Mouse (Mus musculus): ENCODE measurements around the gene Tmem98.

DNA sequence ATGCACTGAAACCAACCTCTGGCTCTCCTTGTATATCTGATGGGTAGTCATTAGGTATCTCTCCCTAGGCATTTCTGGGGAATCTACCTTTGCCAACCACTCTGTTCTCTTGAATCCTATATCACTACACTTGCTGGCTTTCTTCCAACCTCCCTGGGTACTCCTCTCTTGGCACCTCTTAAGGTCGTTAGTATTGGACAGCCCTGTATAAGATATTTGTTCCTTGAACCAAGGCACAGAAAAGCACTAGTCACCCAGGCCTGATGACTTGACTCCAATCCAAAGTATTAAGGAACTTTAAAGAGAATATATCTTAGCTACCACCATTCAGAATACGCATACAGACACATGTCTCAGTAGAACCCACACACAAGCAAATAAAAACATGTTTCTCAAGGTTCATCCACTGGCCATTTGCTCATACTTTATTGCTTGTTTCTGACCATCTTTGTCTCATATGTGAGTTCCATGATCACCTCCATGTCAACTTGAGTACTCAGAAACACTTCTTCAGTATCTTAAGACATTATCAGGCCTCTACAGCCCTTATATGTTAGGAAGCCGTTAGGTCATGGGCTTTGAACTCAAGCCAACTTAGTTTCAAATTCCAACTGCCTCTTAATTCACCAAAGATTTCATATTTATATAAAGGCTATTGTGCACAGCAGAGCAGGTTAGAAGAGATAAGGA is 48.5 kb upstream of the Tmem98 start:
- TF ChIP-seq CTCF (conservative IDR thresholded peaks at IDR 0.05; ENCODE audit: insufficient read depth, insufficient read length, low read depth, low read length) = no peak
- no peak for TF ChIP-seq POLR2A (IDR thresholded peaks at IDR 0.05; ENCODE audit: low read depth, low read length)
